Mouse (Mus musculus) midbrain, postnatal 0 days (tissue): ENCODE results near the gene Slc3a1. TPM values are rescaled to one million over a fixed set of nuclear protein-coding genes. Genes with fewer than 3 reads are reported as not detected.

ENCODE experiments used
- ATAC-seq: fragments of 200-750 bp; cut with Nextera tagmentation; 2 replicates; pipeline ENCODE4 v1.8.0; 2017; ENCODE audit warnings: moderate number of reproducible peaks, mild to moderate bottlenecking, moderate TSS enrichment, moderate library complexity; ENCODE audit not compliant: low FRiP score
- DNase-seq: peaks from one replicate; pipeline ENCODE4 v3.0.0-alpha.2; 2015; ENCODE audit warnings: low spot score
- H3K27ac ChIP-seq: fragments of 300-500 bp; sonication (generic); 2 replicates; pipeline ENCODE4 v1.5.1; 2014; ENCODE audit warnings: low read depth, mild to moderate bottlenecking, low read length, mixed read lengths
- H3K27me3 ChIP-seq: fragments of 300-500 bp; sonication (generic); 2 replicates; pipeline ENCODE4 v1.6.1; 2014; ENCODE audit warnings: low read length, control low read depth, mixed read lengths; ENCODE audit not compliant: insufficient read depth
- H3K36me3 ChIP-seq: fragments of 300-500 bp; sonication (generic); 2 replicates; pipeline ENCODE4 v1.6.1; 2014; ENCODE audit warnings: low read length, control low read depth, mixed read lengths; ENCODE audit not compliant: insufficient read depth
- H3K4me1 ChIP-seq: fragments of 300-500 bp; sonication (generic); 2 replicates; pipeline ENCODE4 v1.6.1; 2014; ENCODE audit warnings: mild to moderate bottlenecking, control low read depth, antibody characterized with exemption, low read length, mixed read lengths; ENCODE audit not compliant: insufficient read depth
- H3K4me2 ChIP-seq: fragments of 300-500 bp; sonication (generic); 2 replicates; pipeline ENCODE4 v1.6.1; 2014; ENCODE audit warnings: low read depth, mild to moderate bottlenecking, low read length, mixed read lengths; ENCODE audit not compliant: poor library complexity, severe bottlenecking
- H3K4me3 ChIP-seq: fragments of 300-500 bp; sonication (generic); 2 replicates; pipeline ENCODE4 v1.5.1; 2014; ENCODE audit warnings: low read depth, mild to moderate bottlenecking, low read length, moderate library complexity
- H3K9ac ChIP-seq: fragments of 300-500 bp; sonication (generic); replicated peaks from 2 replicates; pipeline ENCODE4 v1.6.1; 2014; ENCODE audit warnings: mild to moderate bottlenecking, low read length, moderate library complexity, mixed read lengths; ENCODE audit not compliant: poor library complexity, severe bottlenecking
- H3K9me3 ChIP-seq: fragments of 300-500 bp; sonication (generic); 2 replicates; pipeline ENCODE4 v1.6.1; 2016; ENCODE audit warnings: low read length, control low read depth
- CTCF ChIP-seq: IDR thresholded peaks from 2 replicates; pipeline ENCODE4 v1.5.1; 2016; ENCODE audit warnings: antibody characterized with exemption, mild to moderate bottlenecking
- WGBS: fragments of 180-500 bp; shearing (Covaris S2); extraction: QIAGEN DNeasy Blood & Tissue Kit; methylation state at CpG from one replicate; pipeline ENCODE4 v1.1.7; 2014; 5-methylcytosine and 5-hydroxymethylcytosine counted together
- polyA plus RNA-seq: library from polyadenylated mRNA; unstranded; fragments of >200 nt; fragmentation: Nextera tagmentation; extraction: Ambion mirVana; gene quantifications from 2 replicates; pipeline ENCODE4 v1.2.1, GENCODE M21; 2015
- total RNA-seq: library from RNA; depleted of rRNA; stranded (reverse); fragments of >200 nt; gene quantifications from 2 replicates; pipeline ENCODE4 v1.2.3, GENCODE M21; 2014

Slc3a1 gene
- total and polyA plus RNA-seq, 2 experiments from 2014 or later: 0.14 to 0.27 TPM

DNA sequence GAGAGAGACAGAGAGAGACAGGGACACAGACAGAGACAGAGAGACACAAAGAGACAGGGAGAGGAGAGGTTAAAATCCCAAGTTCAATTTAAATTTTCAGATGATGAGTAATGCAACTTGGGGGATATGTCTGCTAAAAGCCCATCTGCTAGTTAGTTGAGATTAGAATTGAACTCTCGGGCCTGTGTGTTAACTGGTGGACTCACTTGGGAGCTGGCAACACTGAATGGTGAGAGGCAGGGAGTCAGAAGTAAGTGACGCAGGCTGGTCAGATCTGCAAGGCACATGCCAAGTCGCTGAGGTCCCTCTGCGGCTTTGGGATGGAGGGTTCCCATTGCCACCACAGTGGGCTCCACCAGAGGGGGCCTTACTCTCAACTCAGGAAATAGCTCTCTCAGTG is 10.1 kb downstream of the Slc3a1 start:
- H3K36me3 ChIP-seq: no peaks in the 10 kb centered on the region
- H3K4me2 ChIP-seq: no peak overlapping the region
- no peaks in the 10 kb centered on the region for H3K9me3 ChIP-seq
- no peak for TF ChIP-seq CTCF
- 86% methylated on average over 4 of the region's 4 CpGs for WGBS
- DNase-seq (no peak), ATAC-seq (no peak)
- H3K27ac ChIP-seq: no peak overlapping the region
- H3K4me3 ChIP-seq: no peak overlapping the region
- H3K4me1 ChIP-seq: no peaks in the 10 kb centered on the region
- H3K9ac ChIP-seq: no peak overlapping the region
- H3K27me3 ChIP-seq: no peaks in the 10 kb centered on the region

DNA sequence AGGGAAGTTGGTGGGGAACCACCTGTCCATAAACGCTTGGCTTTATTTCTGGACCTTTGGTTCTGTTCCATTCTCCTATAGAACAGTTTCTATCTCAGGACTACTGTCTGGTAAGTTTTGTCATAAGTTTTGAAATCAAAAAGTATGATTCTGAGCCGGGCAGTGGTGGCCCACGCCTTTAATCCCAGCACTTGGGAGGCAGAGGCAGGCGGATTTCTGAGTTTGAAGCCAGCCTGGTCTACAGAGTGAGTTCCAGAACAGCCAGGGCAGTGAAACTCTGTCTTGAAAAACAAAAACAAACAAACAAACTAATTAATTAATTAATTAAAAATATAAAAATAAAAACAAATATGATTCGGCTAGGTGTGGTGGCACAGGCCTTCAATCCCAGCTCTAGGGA is 10.6 kb downstream of the Slc3a1 start:
- H3K4me2 ChIP-seq: no peak overlapping the region
- no peak overlapping the region for H3K27ac ChIP-seq
- DNase-seq: no peak
- H3K27me3 ChIP-seq: no peaks in the 10 kb centered on the region
- no peaks in the 10 kb centered on the region for H3K4me1 ChIP-seq
- TF ChIP-seq CTCF: no peak
- no peak overlapping the region for H3K4me3 ChIP-seq
- 93% methylated on average over 5 of the region's 5 CpGs for WGBS
- no peak for ATAC-seq
- no peaks in the 10 kb centered on the region for H3K9me3 ChIP-seq
- no peak overlapping the region for H3K9ac ChIP-seq
- no peaks in the 10 kb centered on the region for H3K36me3 ChIP-seq

DNA sequence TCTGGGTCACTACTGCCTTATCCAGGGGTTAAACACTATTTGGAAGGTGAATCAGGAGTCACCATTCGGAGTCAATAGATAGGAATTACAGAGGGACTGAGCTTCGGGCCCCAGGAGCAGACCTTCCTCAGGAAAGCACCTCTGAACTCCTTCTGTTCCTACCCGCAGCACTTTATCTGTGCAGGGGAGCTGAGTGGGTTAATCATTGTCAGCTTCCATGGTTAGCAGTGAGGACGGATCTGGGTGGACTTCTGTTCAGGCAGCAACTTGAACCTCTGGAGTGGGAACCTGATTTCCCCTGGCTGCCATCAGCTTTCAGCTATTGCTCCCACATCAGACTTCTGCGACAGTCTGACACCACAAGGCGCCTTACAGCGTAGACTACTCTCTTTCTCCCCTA is 12.7 kb downstream of the Slc3a1 start:
- no peaks in the 10 kb centered on the region for H3K36me3 ChIP-seq
- H3K27me3 ChIP-seq: no peaks in the 10 kb centered on the region
- TF ChIP-seq CTCF: no peak
- H3K9me3 ChIP-seq: no peaks in the 10 kb centered on the region
- no peaks in the 10 kb centered on the region for H3K4me1 ChIP-seq
- H3K27ac ChIP-seq: no peak overlapping the region
- H3K4me2 ChIP-seq: no peak overlapping the region
- 84% methylated on average over 7 of the region's 7 CpGs for WGBS
- H3K9ac ChIP-seq: no peak overlapping the region
- ATAC-seq (no peak), DNase-seq (no peak)
- no peak overlapping the region for H3K4me3 ChIP-seq

DNA sequence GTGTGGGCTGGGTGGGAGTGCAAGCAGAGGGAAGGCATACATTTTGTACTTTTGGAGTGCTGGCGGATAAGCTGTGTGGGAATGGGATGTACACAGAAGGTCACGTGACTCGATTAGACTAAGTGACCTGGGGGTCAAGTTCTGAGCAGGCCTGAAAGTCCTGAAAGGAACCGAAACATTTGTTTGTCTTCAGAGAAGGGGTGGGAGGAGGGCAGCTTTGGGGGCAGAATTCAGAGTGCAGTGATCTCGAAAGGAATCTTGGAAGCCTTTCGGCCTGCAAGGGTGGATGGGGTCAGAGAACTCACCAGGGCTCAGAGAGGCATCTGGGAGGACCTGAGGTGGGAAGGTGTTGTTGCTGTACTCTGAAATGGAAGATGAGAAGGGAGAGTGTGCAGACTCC is 14.2 kb downstream of the Slc3a1 start:
- Histone ChIP-seq H3K9ac (no peak overlapping the region), H3K27ac (no peak overlapping the region), H3K9me3 (no peaks in the 10 kb centered on the region), H3K4me1 (no peaks in the 10 kb centered on the region), H3K4me3 (no peak overlapping the region), H3K4me2 (no peak overlapping the region), H3K36me3 (no peaks in the 10 kb centered on the region), H3K27me3 (no peaks in the 10 kb centered on the region)
- DNase-seq: no peak
- ATAC-seq: no peak
- TF ChIP-seq CTCF: no peak
- 68% methylated on average over 6 of the region's 6 CpGs for WGBS

DNA sequence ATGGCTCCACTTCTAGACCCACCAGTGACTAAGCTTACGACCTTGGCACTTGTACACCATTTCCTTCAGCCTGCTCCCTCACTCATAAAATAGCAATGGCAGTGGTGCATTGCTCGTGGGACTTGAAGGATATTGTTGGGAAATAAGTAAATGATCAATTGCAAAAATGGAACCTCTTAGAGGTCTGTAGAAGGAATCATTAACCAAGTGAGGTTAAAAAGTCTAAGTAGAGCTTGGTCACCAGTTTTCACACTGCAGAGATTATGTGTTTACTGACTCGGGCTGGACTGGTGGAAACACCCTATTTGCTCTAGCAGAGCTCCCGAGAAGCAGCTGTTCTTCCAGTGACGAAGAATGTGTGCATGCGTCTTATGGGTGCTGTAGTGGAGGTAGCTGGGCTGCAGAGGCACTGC is 15.2 kb downstream of the Slc3a1 start:
- Histone ChIP-seq H3K27me3 (no peaks in the 10 kb centered on the region), H3K36me3 (no peaks in the 10 kb centered on the region), H3K27ac (no peak overlapping the region), H3K4me1 (no peaks in the 10 kb centered on the region), H3K4me2 (no peak overlapping the region), H3K9ac (no peak overlapping the region), H3K9me3 (no peaks in the 10 kb centered on the region), H3K4me3 (no peak overlapping the region)
- no peak for DNase-seq
- WGBS: 87% methylated on average over 6 of the region's 6 CpGs
- TF ChIP-seq CTCF: no peak
- ATAC-seq: no peak

DNA sequence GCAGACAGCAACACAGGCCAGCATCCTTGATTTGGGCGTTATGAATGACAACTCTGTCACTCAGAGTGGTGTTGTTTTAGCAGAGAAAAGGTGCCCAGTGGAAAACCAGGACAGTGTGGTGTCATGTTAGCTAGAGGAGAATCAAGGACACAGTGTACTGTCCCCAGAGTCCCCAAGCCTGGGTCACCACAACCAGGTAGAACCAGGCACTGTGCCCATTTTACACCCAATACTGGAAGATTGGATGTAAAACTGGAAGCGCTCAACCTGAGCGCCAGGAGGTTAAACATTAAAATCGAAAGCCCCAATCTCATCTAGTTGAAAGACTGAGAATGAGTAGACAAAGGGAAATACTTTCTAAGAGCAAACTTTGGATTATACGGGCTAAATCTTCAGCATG is 16.3 kb downstream of the Slc3a1 start:
- WGBS: 94% methylated on average over 5 of the region's 5 CpGs
- Histone ChIP-seq H3K4me2 (no peak overlapping the region), H3K4me1 (no peaks in the 10 kb centered on the region), H3K27ac (no peak overlapping the region), H3K9ac (no peak overlapping the region), H3K9me3 (no peaks in the 10 kb centered on the region), H3K36me3 (no peaks in the 10 kb centered on the region), H3K27me3 (no peaks in the 10 kb centered on the region), H3K4me3 (no peak overlapping the region)
- TF ChIP-seq CTCF: no peak
- DNase-seq (no peak), ATAC-seq (no peak)
